Mouse (Mus musculus): Measurements from ENCODE around the gene Metap1d. TPM values are rescaled to one million over a fixed set of nuclear protein-coding genes. Genes with fewer than 3 reads are reported as not detected.

Gene Metap1d
- polyA plus RNA-seq, 1 experiment from 2014 or later, result 21.7 TPM

DNA sequence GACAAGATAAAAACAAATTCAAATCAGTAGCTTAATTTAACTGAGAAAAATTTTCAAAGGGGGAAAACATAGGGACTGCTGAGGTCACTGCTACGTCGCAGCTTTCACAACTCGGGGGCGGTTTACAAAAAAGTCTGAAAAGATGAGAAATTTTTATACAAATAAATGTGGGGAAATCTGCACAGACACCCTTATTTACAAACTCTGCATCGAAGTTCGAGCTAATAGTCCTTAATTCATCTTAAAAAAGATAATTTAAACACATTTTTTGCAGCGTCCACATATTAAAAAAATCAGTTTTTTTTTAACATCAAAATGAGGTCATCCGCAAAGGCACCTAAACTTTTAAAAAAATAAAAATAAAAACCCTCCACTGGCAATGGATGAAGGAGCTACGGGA, 90.5 kb downstream of the Metap1d start:
- Histone ChIP-seq H3K27me3 (ENCODE audit: insufficient read depth, low read length) (peaks cover 94% of the 10 kb centered on the region), H3K27ac (ENCODE audit: low read depth) (no peak overlapping the region), H3K36me3 (replicated peaks; ENCODE audit: insufficient read depth, low read length) (no peaks in the 10 kb centered on the region), H3K4me2 (ENCODE audit: low read depth, low read length) (no peak overlapping the region), H3K9me3 (ENCODE audit: low read length) (no peaks in the 10 kb centered on the region), H3K4me1 (ENCODE audit: insufficient read depth) (peaks cover 29% of the 10 kb centered on the region), H3K4me3 (ENCODE audit: low read depth, low read length) (no peak overlapping the region), H3K9ac (replicated peaks) (no peak overlapping the region)
- TF ChIP-seq EP300 (IDR thresholded peaks at IDR 0.05; ENCODE audit: low read depth), result no peak
- TF ChIP-seq CTCF (IDR thresholded peaks at IDR 0.05; ENCODE audit: low read depth), result no peak
- 5% methylated on average over 9 of the region's 9 CpGs for WGBS (ENCODE audit: insufficient replicate concordance)
- ATAC-seq, result no peak
- no peak for DNase-seq

DNA sequence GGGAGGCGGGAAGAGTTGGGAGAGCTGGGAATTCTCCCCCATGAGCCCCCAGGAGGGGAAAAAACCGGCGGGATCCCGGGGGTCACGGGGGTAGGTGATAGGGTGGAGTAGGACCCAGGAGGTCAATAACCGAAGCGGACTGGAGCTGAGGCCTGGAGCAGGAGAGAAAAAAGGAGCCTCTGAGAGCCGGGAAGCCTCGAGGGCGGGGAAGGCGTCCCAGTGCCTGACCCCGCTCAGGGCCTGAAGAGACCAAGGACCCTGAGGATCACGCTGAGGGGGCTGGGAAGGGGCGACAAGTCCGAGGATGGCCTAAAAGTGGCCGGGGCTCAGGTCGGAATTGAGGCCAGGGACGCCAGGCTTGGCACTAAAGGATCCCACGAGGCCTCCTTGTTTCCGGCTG, 90.9 kb downstream of the Metap1d start:
- Histone ChIP-seq H3K4me2 (ENCODE audit: low read depth, low read length) (no peak overlapping the region), H3K36me3 (replicated peaks; ENCODE audit: insufficient read depth, low read length) (no peaks in the 10 kb centered on the region), H3K4me1 (ENCODE audit: insufficient read depth) (peaks cover 27% of the 10 kb centered on the region), H3K27ac (ENCODE audit: low read depth) (no peak overlapping the region), H3K27me3 (ENCODE audit: insufficient read depth, low read length) (peaks cover 94% of the 10 kb centered on the region), H3K9ac (replicated peaks) (no peak overlapping the region), H3K9me3 (ENCODE audit: low read length) (no peaks in the 10 kb centered on the region), H3K4me3 (ENCODE audit: low read depth, low read length) (no peak overlapping the region)
- TF ChIP-seq EP300 (IDR thresholded peaks at IDR 0.05; ENCODE audit: low read depth) (no peak), CTCF (IDR thresholded peaks at IDR 0.05; ENCODE audit: low read depth) (no peak)
- no peak for ATAC-seq
- no peak for DNase-seq
- 6% methylated on average over 20 of the region's 20 CpGs for WGBS (ENCODE audit: insufficient replicate concordance)

DNA sequence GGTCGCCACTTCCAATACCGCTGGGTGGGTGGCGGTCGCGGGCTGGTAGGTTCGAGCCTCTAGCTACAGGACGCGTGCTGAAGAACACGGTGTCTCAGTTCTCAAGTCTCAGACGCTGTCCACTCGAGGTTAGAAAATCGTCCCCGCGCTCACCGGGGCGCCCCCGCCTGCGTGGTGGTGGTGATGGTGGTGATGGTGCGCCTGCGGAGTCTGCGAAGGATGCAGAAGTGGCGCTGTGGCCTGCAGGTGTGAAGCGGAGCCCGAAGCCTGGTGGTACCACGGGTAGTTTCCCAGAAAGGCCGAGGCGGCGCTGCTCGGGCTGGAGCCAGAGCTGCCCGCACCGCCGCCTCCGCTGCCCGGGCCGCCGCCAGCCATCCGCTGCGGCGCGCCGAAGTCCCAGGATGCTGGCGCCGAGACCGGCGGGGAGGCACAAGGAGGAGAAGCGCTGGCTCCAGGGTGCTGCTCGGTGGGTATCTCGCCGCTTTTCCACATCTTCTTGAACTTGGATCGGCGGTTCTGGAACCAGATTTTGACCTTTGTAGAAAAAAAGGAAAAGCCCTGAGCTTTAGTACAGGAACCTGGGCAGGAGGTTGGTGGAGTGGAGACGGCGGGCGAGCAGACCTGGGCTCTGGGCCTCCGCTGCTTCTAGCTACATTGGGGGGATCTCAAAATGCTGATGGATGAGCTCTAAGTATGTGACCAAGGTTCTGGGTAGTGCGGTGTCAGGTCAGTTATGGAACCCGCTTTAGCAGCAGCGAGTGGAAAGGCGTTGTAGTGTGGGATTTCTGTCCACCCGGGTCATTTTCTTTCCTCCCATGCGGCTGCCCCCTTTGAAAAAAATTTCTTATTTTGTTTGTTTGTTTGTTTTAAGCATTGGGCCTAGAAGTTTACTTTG, 91.6 kb downstream of the Metap1d start:
- no peak overlapping the region for H3K4me2 ChIP-seq (ENCODE audit: low read depth, low read length)
- H3K4me3 ChIP-seq (ENCODE audit: low read depth, low read length), result no peak overlapping the region
- H3K27ac ChIP-seq (ENCODE audit: low read depth), result no peak overlapping the region
- 3% methylated on average over 61 of the region's 61 CpGs for WGBS (ENCODE audit: insufficient replicate concordance)
- no peak overlapping the region for H3K9ac ChIP-seq (replicated peaks)
- no peak for ATAC-seq
- TF ChIP-seq CTCF (IDR thresholded peaks at IDR 0.05; ENCODE audit: low read depth) (no peak), EP300 (IDR thresholded peaks at IDR 0.05; ENCODE audit: low read depth) (no peak)
- no peaks in the 10 kb centered on the region for H3K9me3 ChIP-seq (ENCODE audit: low read length)
- H3K4me1 ChIP-seq (ENCODE audit: insufficient read depth), result peaks cover 21% of the 10 kb centered on the region
- no peaks in the 10 kb centered on the region for H3K36me3 ChIP-seq (replicated peaks; ENCODE audit: insufficient read depth, low read length)
- H3K27me3 ChIP-seq (ENCODE audit: insufficient read depth, low read length), result peaks cover 93% of the 10 kb centered on the region
- DNase-seq, result no peak

GRCm38 (mm10) chr2:71545401-71545881, 92.4 kb downstream of the Metap1d start:
- DNase-seq, result no peak
- H3K4me1 ChIP-seq (ENCODE audit: insufficient read depth), result peaks cover 21% of the 10 kb centered on the region
- H3K36me3 ChIP-seq (replicated peaks; ENCODE audit: insufficient read depth, low read length), result no peaks in the 10 kb centered on the region
- H3K4me3 ChIP-seq (ENCODE audit: low read depth, low read length), result peak overlapping the region; percentile 47
- no peak overlapping the region for H3K27ac ChIP-seq (ENCODE audit: low read depth)
- TF ChIP-seq CTCF (IDR thresholded peaks at IDR 0.05; ENCODE audit: low read depth) (no peak), EP300 (IDR thresholded peaks at IDR 0.05; ENCODE audit: low read depth) (no peak)
- ATAC-seq, result no peak
- peak overlapping the region; percentile 72 for H3K4me2 ChIP-seq (ENCODE audit: low read depth, low read length)
- 2% methylated on average over 32 of the region's 32 CpGs for WGBS (ENCODE audit: insufficient replicate concordance)
- H3K9me3 ChIP-seq (ENCODE audit: low read length), result no peaks in the 10 kb centered on the region
- no peak overlapping the region for H3K9ac ChIP-seq (replicated peaks)
- H3K27me3 ChIP-seq (ENCODE audit: insufficient read depth, low read length), result peaks cover 93% of the 10 kb centered on the region

DNA sequence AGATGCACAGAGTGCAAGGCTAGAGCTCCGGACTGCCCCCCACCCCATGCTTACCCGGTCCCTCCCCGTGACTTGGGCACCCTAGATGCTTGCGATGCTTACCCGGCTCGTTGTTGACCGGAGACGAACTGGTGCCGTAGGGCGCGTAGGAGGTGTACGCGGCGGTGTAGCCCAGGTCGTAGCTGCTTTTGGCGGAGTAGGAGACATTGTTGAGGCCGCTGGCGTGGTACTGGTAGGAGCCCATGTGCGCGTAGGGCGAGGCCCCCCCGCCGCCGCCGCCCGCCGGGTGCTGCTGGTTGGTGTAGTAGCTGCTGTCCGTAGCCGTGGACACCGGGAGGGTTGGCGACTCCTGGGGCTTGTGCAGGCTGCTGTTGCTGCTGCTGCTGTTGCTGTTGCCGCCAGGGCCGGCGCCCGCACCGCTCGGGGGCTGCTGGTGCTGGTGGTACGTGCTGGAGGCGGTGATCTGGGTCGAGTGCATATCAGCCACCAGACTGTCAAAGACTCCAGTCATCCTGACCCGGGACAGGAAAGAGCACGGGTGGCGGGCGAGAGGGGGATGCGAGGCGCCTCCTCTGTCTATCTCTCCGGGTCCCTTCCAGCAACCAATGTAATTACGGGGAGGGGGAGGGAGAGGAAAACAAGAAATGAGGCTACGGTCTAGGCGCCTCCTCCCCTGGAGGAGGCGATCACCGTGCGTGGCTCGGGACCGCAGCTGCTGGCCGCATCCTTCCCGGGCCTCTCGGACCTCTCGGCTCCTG, 93.0 kb downstream of the Metap1d start:
- Histone ChIP-seq H3K36me3 (replicated peaks; ENCODE audit: insufficient read depth, low read length) (no peaks in the 10 kb centered on the region), H3K4me1 (ENCODE audit: insufficient read depth) (peaks cover 18% of the 10 kb centered on the region), H3K4me2 (ENCODE audit: low read depth, low read length) (peak overlapping the region; percentile 72), H3K4me3 (ENCODE audit: low read depth, low read length) (peak overlapping the region; percentile 47), H3K27me3 (ENCODE audit: insufficient read depth, low read length) (peaks cover 92% of the 10 kb centered on the region), H3K9me3 (ENCODE audit: low read length) (no peaks in the 10 kb centered on the region), H3K9ac (replicated peaks) (no peak overlapping the region), H3K27ac (ENCODE audit: low read depth) (no peak overlapping the region)
- TF ChIP-seq CTCF (IDR thresholded peaks at IDR 0.05; ENCODE audit: low read depth) (no peak), EP300 (IDR thresholded peaks at IDR 0.05; ENCODE audit: low read depth) (no peak)
- under 1% methylated on average over 58 of the region's 59 CpGs for WGBS (ENCODE audit: insufficient replicate concordance)
- ATAC-seq, result no peak
- DNase-seq, result no peak

DNA sequence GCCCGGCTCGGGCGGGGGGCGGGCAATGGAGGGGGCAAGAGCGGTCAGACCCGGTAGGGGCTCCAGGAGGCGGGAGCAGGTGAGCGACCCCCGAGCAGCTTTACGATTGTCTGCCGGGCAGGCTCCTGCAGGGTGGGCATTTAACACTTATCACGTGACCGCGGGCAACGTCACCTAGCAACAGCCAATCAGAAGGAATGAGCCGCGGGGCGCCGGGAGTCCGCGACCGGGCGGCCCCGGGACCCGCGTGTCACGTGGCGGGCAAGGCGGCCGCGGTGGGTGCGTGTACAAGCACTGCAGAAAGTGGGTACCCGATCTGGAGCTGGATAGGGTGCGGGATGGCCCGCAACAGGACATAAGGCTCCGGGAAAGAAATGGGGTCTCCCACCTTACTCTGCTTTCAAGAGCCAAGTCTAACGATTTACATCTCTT, 93.6 kb downstream of the Metap1d start, which contains the start of gene Dlx2:
Gene Dlx2 (minus strand): TSS at position 115 of the 432 bp plus-strand sequence.
- DNase-seq (no peak), ATAC-seq (no peak)
- peaks cover 18% of the 10 kb centered on the region for H3K4me1 ChIP-seq (ENCODE audit: insufficient read depth)
- TF ChIP-seq CTCF (IDR thresholded peaks at IDR 0.05; ENCODE audit: low read depth) (no peak), EP300 (IDR thresholded peaks at IDR 0.05; ENCODE audit: low read depth) (no peak)
- WGBS (ENCODE audit: insufficient replicate concordance), result 2% methylated on average over 37 of the region's 37 CpGs
- H3K9ac ChIP-seq (replicated peaks), result no peak within 1 kb of the TSS
- no peaks in the 10 kb centered on the region for H3K9me3 ChIP-seq (ENCODE audit: low read length)
- no peaks in the 10 kb centered on the region for H3K36me3 ChIP-seq (replicated peaks; ENCODE audit: insufficient read depth, low read length)
- H3K4me2 ChIP-seq (ENCODE audit: low read depth, low read length), result peak within 1 kb of the TSS; percentile 72
- peaks cover 92% of the 10 kb centered on the region for H3K27me3 ChIP-seq (ENCODE audit: insufficient read depth, low read length)
- no peak within 1 kb of the TSS for H3K27ac ChIP-seq (ENCODE audit: low read depth)
- H3K4me3 ChIP-seq (ENCODE audit: low read depth, low read length), result peak within 1 kb of the TSS; percentile 47
